ENCODE assay signal across 8 mouse cellular contexts in the genomic region with DNA sequence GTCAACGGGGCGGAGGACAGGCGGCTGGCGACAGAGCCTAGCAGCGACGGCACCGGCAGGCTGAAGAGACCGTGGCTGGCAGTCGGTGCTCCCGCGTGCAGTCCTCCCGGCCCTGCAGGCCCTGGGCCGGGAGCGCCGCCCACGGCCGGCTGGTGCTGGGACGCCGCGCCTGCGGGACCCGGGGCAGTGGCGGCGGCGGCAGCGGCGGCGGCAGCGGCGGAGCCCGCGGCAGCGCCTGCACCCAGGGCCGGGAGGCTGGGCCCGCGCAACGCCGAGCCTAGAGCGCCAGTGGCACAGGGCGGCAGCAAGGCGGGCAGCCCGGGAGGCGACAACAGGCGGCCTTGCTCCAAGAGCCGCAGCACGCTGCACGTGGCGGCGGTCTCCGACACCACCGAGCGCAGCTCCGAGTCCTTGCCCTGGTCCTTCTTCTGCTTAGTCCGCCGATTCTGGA. TPM values are rescaled to one million over a fixed set of nuclear protein-coding genes. Genes with fewer than 3 reads are reported as not detected.
DNase-seq lines count a peak whose midpoint lies in the region; ATAC-seq and TF ChIP-seq lines count a peak whose summit lies in the region.

No protein-coding gene starts in this region.

- peak overlapping the region; percentile 39 for H3K4me3 ChIP-seq in embryonic facial prominence, embryonic 11.5 days (ENCODE audit: low read depth, low read length)
- peak overlapping the region; percentile 20 for H3K4me3 ChIP-seq in hindbrain, embryonic 14.5 days (replicated peaks; ENCODE audit: low read length)
- peak overlapping the region; percentile 47 for H3K4me3 ChIP-seq in lung, embryonic 16.5 days (ENCODE audit: low read length)
- peak overlapping the region; percentile 31 for H3K4me3 ChIP-seq in stomach, postnatal 0 days (ENCODE audit: low read depth, low read length)

- no peak; the same call in 1 of the 2 replicates for ATAC-seq in embryonic facial prominence, embryonic 11.5 days (replicated peaks; ENCODE audit: insufficient number of reproducible peaks, low FRiP score, low TSS enrichment, low read depth)
- ATAC-seq in hindbrain, embryonic 14.5 days (ENCODE audit: low FRiP score), result peak; percentile 34; the same call in 1 of the 2 replicates
- peak; percentile 73 for ATAC-seq in lung, embryonic 16.5 days (ENCODE audit: low read depth)
- ATAC-seq in stomach, postnatal 0 days (ENCODE audit: low FRiP score, low TSS enrichment), result peak; percentile 47; the same call in 1 of the 2 replicates

- H3K36me3 ChIP-seq in embryonic facial prominence, embryonic 11.5 days (replicated peaks; ENCODE audit: control insufficient read depth, insufficient read depth, low read depth, low read length), result no peaks in the 10 kb centered on the region
- H3K36me3 ChIP-seq in hindbrain, embryonic 14.5 days (replicated peaks; ENCODE audit: control insufficient read depth, insufficient read depth), result no peaks in the 10 kb centered on the region
- no peaks in the 10 kb centered on the region for H3K36me3 ChIP-seq in lung, embryonic 16.5 days (ENCODE audit: control insufficient read depth, insufficient read depth, low read length)
- H3K36me3 ChIP-seq in stomach, postnatal 0 days (ENCODE audit: control insufficient read depth, insufficient read depth, low read length), result no peaks in the 10 kb centered on the region

- WGBS in embryonic facial prominence, embryonic 11.5 days, result under 1% methylated on average over 54 of the region's 55 CpGs
- under 1% methylated on average over 52 of the region's 55 CpGs for WGBS in hindbrain, embryonic 14.5 days
- under 1% methylated on average over 29 of the region's 55 CpGs for WGBS in lung, embryonic 16.5 days
- WGBS in stomach, postnatal 0 days, result 1% methylated on average over 51 of the region's 55 CpGs

- TF ChIP-seq EP300 in stomach, postnatal 0 days (optimal IDR thresholded peaks at IDR 0.05), result no peak

- H3K27me3 ChIP-seq in embryonic facial prominence, embryonic 11.5 days (ENCODE audit: control insufficient read depth, insufficient read depth, low read length), result peaks cover 70% of the 10 kb centered on the region
- H3K27me3 ChIP-seq in hindbrain, embryonic 14.5 days (ENCODE audit: control insufficient read depth, insufficient read depth, low read length), result peaks cover 98% of the 10 kb centered on the region
- H3K27me3 ChIP-seq in lung, embryonic 16.5 days (ENCODE audit: control insufficient read depth, insufficient read depth, low read depth, low read length), result peaks cover 95% of the 10 kb centered on the region
- peaks cover 33% of the 10 kb centered on the region for H3K27me3 ChIP-seq in stomach, postnatal 0 days (ENCODE audit: control insufficient read depth, insufficient read depth, low read length)

- no peaks in the 10 kb centered on the region for H3K9me3 ChIP-seq in embryonic facial prominence, embryonic 11.5 days (replicated peaks; ENCODE audit: control insufficient read depth, low read length)
- H3K9me3 ChIP-seq in hindbrain, embryonic 14.5 days (ENCODE audit: control insufficient read depth, low read length), result no peaks in the 10 kb centered on the region
- no peaks in the 10 kb centered on the region for H3K9me3 ChIP-seq in lung, embryonic 16.5 days (ENCODE audit: control insufficient read depth, low read length)
- no peaks in the 10 kb centered on the region for H3K9me3 ChIP-seq in stomach, postnatal 0 days (ENCODE audit: control insufficient read depth, low read length)

- no peak for TF ChIP-seq CTCF in stomach, postnatal 0 days (IDR thresholded peaks at IDR 0.05; ENCODE audit: low read depth)

- H3K9ac ChIP-seq in embryonic facial prominence, embryonic 11.5 days (replicated peaks; ENCODE audit: low read length), result peak overlapping the region; percentile 57
- no peak overlapping the region for H3K9ac ChIP-seq in hindbrain, embryonic 14.5 days
- H3K9ac ChIP-seq in lung, embryonic 16.5 days (ENCODE audit: low read length), result peak overlapping the region; percentile 45
- no peak overlapping the region for H3K9ac ChIP-seq in stomach, postnatal 0 days (ENCODE audit: low read length)

- no peak overlapping the region for H3K27ac ChIP-seq in embryonic facial prominence, embryonic 11.5 days (replicated peaks; ENCODE audit: low read depth, low read length)
- H3K27ac ChIP-seq in hindbrain, embryonic 14.5 days, result no peak overlapping the region
- H3K27ac ChIP-seq in lung, embryonic 16.5 days (ENCODE audit: low read length), result no peak overlapping the region
- no peak overlapping the region for H3K27ac ChIP-seq in stomach, postnatal 0 days (replicated peaks)

- H3K4me2 ChIP-seq in embryonic facial prominence, embryonic 11.5 days (ENCODE audit: low read depth, low read length), result peak overlapping the region; percentile 79
- H3K4me2 ChIP-seq in hindbrain, embryonic 14.5 days (replicated peaks), result peak overlapping the region; percentile 52
- peak overlapping the region; percentile 64 for H3K4me2 ChIP-seq in lung, embryonic 16.5 days (ENCODE audit: low read depth, low read length)
- H3K4me2 ChIP-seq in stomach, postnatal 0 days (replicated peaks; ENCODE audit: low read depth), result peak overlapping the region; percentile 52

- H3K4me1 ChIP-seq in embryonic facial prominence, embryonic 11.5 days (ENCODE audit: control insufficient read depth, insufficient read depth, low read length), result no peaks in the 10 kb centered on the region; the same call in 1 of the 2 replicates
- no peaks in the 10 kb centered on the region; the same call in 1 of the 2 replicates for H3K4me1 ChIP-seq in hindbrain, embryonic 14.5 days (replicated peaks; ENCODE audit: control insufficient read depth, insufficient read depth, low read length)
- H3K4me1 ChIP-seq in lung, embryonic 16.5 days (replicated peaks; ENCODE audit: control insufficient read depth, insufficient read depth, low read length), result peaks cover 18% of the 10 kb centered on the region
- peaks cover 4% of the 10 kb centered on the region; the same call in 1 of the 2 replicates for H3K4me1 ChIP-seq in stomach, postnatal 0 days (replicated peaks; ENCODE audit: control insufficient read depth, insufficient read depth)

- DNase-seq in ovary, postnatal 36 days (ENCODE audit: low spot score), result peak; percentile 40
- DNase-seq in ovary, postnatal 10 days (ENCODE audit: low spot score), result no peak
- peak; percentile 38 for DNase-seq in embryonic facial prominence, embryonic 11.5 days (ENCODE audit: low spot score)
- DNase-seq in hindbrain, embryonic 14.5 days (ENCODE audit: low spot score), result no peak
- DNase-seq in stomach, postnatal 0 days (ENCODE audit: low spot score), result no peak
- no peak for DNase-seq in cerebellum, adult 8-10 months
- no peak for DNase-seq in ovary, postnatal 14 days (ENCODE audit: low spot score)

RNA-seq across cellular contexts. Expression of a gene that starts 3.5 kb away (rescaled TPM):
- 2.2 and 2.6 TPM in 2 replicates for polyA plus RNA-seq in embryonic facial prominence, embryonic 11.5 days (2014; fragmentation: Nextera tagmentation; extraction: Ambion mirVana)
- polyA plus RNA-seq in hindbrain, embryonic 14.5 days (2014; fragmentation: Nextera tagmentation; extraction: Ambion mirVana), result not detected in 2 replicates
- polyA plus RNA-seq in lung, embryonic 16.5 days (2015; fragmentation: Nextera tagmentation; extraction: Ambion mirVana), result not detected in 2 replicates
- not detected in 2 replicates for polyA plus RNA-seq in stomach, postnatal 0 days (2015; fragmentation: Nextera tagmentation; extraction: Ambion mirVana)

RNA-seq across cellular contexts. Expression of a gene that starts 52.7 kb away (rescaled TPM):
- polyA plus RNA-seq in embryonic facial prominence, embryonic 11.5 days (2014; fragmentation: Nextera tagmentation; extraction: Ambion mirVana), result not detected in 2 replicates
- not detected in 2 replicates for polyA plus RNA-seq in hindbrain, embryonic 14.5 days (2014; fragmentation: Nextera tagmentation; extraction: Ambion mirVana)
- polyA plus RNA-seq in lung, embryonic 16.5 days (2015; fragmentation: Nextera tagmentation; extraction: Ambion mirVana), result not detected in 2 replicates
- polyA plus RNA-seq in stomach, postnatal 0 days (2015; fragmentation: Nextera tagmentation; extraction: Ambion mirVana), result 0.04 TPM in 1 of 2 replicates, not detected in the other

Comparison
In these comparisons a context has a peak if more than half of its experiments do, and no peak if none do; other contexts are left out.
1. DNase-seq: peak in ovary, postnatal 36 days (single experiment) and embryonic facial prominence, embryonic 11.5 days (single experiment); none in ovary, postnatal 10 days (single experiment), hindbrain, embryonic 14.5 days (single experiment), stomach, postnatal 0 days (single experiment), cerebellum, adult 8-10 months (single experiment) and ovary, postnatal 14 days (single experiment).
2. H3K9ac ChIP-seq: peak in embryonic facial prominence, embryonic 11.5 days (single experiment) and lung, embryonic 16.5 days (single experiment); none in hindbrain, embryonic 14.5 days (single experiment) and stomach, postnatal 0 days (single experiment).
3. Peak in every context shown above with its lines, with median percentiles within 50 percentile points of each other: H3K4me2 ChIP-seq and H3K4me3 ChIP-seq.